Mouse (Mus musculus): Measurements from ENCODE around the gene Cplx3.

The Cplx3 gene

GRCm38 (mm10) chr9:57638651-57639459 is 32.8 kb upstream of the Cplx3 start:
- in situ Hi-C loops (cut with MboI, MseI), result no loop called here

GRCm38 (mm10) chr9:57637741-57638322 is 31.8 kb upstream of the Cplx3 start:
- in situ Hi-C loops (cut with MboI, MseI), result no loop called here

DNA sequence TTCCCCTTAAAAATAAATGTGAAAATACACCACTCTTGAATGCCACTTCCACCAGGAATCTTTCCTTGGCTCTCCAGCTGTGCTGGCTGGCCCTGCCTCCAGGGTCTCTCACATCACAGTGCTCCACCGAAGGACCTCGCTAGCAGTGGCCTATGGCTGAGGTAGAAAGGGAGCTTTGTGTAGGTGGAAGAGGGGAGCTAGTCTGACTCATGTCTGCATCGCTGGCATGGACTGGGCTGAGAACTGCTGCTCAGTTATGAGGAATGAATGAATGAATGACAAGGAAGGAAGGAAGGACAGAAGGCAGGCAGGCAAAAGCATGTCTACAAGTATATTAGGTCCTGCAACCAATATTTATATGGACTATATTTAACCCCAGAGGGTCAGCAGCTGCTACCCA is 31.2 kb upstream of the Cplx3 start:
- in situ Hi-C loops (cut with MboI, MseI), result no loop called here

DNA sequence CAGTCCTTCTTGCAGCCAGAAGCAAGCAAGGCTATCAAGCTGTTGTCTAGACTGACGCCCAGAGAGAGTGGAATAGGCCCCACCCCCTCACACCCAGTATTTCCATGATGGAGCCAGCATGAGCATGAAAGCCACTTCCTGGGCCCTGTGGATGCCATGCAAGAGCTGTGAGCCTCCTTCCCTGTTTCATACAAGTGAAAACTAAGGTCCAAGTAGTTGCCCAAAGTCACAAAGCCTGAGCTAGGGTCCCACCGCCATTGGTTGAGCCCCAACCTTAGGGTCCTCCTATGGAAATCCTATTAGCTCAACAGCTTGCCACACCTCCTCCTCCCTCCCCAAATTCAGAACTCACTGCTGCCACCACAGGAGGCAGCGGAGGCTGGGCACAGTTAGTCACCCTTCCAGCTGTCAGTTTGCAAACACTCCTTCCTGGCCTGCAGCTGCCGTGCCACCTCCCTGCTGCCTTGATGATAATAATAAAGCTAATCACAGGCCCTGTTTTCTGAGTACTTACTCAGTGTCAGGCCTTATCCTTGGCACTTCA is 27.5 kb upstream of the Cplx3 start:
- in situ Hi-C loops (cut with MboI, MseI), result no loop called here

DNA sequence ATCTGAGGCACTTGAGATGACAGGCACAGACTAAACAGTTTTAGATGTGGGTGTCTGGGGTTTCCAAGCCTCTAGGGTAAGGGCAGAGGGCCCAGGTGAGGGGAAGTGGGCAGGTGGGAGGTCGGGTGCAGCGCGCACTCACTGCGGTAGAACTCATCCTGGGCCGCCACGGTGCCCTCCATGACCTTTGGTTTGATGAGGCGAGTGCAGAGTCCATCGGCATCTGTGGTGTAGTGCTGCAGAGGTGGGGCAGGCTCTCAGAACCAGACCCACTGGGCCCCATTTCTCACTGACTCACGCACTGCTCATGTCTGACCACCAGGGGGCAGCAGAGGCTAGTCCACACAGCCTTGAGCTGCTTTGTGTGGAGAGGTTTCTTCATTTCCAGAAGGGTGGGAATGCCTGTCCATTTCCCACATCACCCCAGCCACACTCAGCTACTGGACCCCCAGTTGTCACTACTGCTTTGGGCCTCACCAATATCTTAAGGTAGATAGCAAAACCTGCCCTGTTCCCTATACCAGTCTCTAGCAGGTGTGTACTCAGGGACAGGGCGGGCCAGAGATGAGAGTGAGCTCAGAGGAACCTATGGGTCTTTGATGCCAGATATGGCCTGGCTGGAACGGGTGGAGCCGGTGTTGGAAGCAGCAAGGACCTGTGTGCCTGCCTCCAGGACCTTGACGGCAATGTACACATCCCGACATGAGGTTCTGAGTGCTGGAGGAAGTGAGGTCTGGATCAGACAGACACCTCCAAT is 23.2 kb upstream of the Cplx3 start:
- in situ Hi-C loops (cut with MboI, MseI), result no loop called here

DNA sequence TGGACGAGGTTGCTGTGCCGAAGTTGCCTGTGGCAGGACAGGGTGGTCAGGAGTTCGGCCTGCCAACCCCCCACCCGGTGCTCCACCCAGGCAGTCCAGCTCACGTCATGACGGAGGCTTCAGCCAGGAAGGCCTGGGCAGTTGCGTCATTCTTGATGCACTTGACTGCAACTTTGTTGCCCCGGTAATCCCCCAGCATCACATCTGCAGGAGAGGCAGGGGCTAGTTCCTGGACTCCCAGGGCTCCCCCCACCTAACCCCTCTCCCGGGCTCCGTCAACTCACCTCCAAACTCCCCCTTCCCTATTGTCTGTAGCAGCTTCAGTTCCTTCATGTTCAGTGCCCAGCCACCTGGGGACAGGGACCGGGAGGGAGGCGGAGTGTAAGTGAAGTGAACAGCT is 22.6 kb upstream of the Cplx3 start:
- in situ Hi-C loops (cut with MboI, MseI), result no loop called here

DNA sequence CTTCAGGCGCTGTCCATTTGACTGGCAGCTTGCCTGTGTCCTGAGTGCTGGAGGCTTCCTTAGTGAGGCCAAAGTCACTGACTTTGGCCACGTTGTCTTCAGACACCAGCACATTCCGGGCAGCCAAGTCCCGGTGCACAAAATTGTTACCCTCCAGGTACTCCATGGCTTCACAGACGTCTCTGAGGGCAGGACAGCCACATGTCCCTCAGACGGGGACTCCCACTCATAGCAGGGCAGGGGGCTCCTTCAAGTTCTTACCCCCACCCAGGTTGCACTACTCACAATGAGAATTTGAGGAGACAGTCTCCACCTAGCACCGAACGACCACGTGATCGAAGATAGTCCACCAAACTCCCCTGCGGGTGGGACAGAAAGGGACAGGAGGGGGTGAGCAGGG is 21.8 kb upstream of the Cplx3 start:
- in situ Hi-C loops (cut with MboI, MseI), result no loop called here

DNA sequence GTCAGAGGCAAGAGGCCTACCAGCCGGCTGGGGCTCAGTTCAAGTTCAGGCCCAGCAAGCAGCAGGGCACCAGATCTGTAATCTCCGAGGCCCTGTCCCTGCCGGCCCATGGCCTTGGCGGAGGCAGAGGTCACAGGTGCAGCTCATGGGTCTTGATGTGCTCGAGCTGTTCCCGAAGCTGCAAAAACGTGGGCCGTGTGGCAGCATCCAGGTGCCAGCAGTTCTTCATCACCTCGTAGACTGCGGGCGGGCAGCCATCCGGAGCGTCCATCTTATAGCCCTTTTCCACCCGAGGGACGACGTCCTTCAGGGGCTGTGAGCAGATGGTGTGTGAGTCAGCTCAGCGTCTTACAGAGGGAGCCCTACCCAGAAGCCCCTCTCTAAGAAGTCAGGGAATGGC is 21.1 kb upstream of the Cplx3 start:
- in situ Hi-C loops (cut with MboI, MseI), result no loop called here

- in situ Hi-C loops (cut with MboI, MseI), result no loop called here
Observed at GRCm38 (mm10) chr9:57625674-57626500, 19.8 kb upstream of the Cplx3 start.

DNA sequence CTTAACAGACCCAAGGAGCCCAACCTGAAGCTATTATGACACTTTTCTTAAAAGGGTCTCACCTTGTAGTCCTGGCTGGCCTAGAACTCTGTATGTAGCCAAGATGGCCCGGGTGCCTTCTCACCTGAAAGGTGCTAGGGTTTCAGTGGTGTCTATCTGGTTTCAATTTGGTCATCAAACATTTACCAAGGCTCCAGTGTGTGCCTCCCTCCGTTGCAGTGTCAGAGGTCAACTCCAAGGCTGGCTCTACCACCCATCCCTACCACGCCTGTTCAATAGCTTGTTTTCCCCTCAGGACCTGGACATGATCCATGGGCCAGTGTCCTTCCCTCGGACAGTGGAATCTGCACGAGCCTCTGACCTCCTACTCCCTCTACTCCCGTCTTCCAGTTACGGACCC is 18.2 kb upstream of the Cplx3 start:
- in situ Hi-C loops (cut with MboI, MseI), result no loop called here

DNA sequence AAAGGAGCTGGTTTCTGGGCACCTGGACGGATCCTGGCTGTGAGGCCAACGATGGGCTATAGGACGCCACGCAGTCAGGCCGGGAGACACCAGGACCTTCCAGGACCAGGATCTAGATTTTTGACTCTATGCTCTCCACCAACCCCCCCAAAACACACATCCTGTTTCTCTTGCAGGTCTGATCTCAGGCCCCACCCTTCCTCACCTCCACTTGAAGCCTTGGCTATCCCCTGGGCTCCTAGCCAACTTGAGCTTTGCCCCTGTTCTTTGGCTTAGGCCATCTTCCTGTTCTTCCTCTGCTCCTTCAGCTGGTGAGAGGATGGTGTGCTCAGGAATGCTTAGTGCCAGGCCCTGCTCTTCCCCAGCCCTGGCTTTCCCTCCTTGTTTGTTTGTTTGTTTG is 14.6 kb upstream of the Cplx3 start, which contains the start of gene Lman1l:
Gene Lman1l, minus strand, starts transcription at position 101 of the 400 bp plus-strand sequence.
- in situ Hi-C loops (cut with MboI, MseI), result no loop called here

- in situ Hi-C loops (cut with MboI, MseI), result no loop called here
Observed at GRCm38 (mm10) chr9:57618854-57619253, 12.8 kb upstream of the Cplx3 start.

DNA sequence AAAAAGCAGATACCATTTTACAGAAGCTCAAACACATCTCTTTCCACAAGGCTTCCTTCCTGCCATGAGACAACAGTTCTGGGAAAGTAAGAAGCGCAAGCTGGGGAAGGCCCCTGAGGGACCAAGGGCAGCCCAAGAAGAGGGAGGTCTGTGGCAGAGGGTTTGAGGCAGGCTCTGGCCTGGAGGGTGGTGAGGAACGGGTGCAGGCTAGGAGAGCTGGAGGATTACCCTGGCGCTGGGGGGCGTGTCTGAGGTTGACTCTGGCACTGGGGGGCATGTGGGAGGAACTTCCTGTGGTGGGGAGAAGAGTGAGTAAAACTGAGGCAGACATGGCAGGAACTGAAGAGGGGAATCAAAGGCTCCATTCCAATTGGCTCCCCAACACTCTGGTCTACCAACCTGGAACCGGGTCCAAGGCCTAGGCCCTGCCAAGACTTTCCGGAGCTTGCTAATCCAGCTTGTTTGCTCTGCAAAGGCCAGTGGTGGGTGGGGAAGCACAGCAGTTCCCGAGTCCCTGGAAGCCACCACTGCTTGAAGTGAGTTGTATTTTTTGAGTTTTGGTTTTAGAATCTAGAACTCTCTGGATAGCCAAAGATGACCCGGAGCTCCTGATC is 11.6 kb upstream of the Cplx3 start:
- in situ Hi-C loops (cut with MboI, MseI), result no loop called here

- in situ Hi-C loops (cut with MboI, MseI), result no loop called here
Observed at GRCm38 (mm10) chr9:57614786-57615185, 8.7 kb upstream of the Cplx3 start.

DNA sequence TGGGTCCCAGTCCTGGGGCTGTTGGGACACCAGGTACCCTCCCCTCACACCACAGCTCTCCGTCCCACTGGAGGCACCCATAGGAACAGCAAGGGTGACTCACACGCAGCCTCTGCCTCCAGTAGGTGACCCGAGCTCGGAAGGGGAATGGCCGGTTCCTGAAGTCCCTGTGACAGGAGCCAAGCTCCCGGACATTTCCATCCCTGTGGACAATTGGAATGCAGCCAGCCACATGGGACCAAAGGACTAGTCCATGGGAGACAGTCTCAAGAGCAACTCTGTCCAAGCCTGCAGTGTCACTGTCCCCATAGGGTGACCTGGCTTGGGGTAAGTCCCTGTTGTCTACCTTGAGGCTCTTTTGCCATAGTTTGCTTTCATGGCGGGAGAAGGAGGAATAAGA is 7.9 kb upstream of the Cplx3 start:
- in situ Hi-C loops (cut with MboI, MseI), result no loop called here

GRCm38 (mm10) chr9:57612587-57612986 is 6.5 kb upstream of the Cplx3 start:
- in situ Hi-C loops (cut with MboI, MseI), result no loop called here

DNA sequence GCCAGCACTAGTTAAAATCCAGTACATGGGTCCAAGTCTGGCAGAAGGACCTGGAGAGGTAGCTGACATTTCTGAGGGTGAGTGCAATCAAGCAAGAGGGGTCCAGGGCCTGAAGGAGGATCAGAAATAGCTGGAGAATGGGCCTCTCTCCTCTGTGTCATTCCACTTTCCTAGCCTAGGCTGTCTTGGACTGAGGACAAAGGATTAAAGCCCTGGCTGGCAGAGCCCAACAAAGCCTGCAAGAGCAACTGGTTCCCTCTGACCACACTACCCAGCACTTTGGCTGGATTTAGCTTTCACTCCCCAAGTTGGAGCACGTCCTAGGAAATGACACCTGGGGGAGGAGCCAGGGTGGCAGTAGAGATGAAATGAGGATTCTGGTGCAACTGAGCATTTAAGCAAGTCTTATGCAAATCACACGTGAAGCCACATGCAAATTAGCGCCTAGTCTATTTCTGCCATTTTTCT is 4.3 kb upstream of the Cplx3 start:
- in situ Hi-C loops (cut with MboI, MseI), result no loop called here

DNA sequence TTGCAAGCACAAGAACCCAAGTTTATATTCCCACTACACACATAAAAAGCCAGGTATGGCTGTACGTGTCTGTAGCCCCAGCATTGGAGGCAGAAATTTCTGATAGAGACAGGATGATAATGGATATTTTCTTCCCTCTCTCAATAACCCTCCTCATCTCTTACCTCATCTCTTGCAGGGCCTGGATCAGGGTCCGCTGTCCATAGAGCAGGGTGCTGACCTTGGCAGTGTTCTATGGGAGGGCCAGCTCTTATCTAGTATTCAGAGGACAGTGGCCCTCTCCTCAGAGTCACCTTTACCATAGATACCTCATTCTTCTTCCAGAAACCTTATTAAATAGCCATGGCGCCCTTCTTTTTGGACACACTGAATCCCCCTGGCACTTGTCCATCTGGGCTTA is 3.7 kb upstream of the Cplx3 start:
- in situ Hi-C loops (cut with MboI, MseI), result no loop called here

DNA sequence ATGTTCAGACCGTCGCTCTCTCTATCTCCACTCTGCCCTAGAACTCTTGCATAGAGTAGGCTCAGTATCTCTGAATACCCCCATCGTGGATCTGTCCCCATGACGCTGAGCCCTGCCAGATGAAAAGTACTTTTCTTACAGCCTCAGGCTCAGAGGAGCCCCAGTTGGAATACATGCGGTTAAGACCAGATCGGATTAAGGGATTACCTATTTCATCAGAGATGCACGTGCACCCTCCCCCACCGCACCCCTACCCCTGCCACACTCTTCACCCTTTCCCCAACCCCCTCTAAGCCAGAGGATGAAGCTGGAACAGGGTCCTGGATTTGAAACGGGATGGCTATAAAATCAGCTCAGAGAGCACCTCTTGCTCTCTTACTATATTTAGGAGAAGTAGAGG is 578 bp downstream of the Cplx3 start:
- in situ Hi-C loops (cut with MboI, MseI), result no loop called here

DNA sequence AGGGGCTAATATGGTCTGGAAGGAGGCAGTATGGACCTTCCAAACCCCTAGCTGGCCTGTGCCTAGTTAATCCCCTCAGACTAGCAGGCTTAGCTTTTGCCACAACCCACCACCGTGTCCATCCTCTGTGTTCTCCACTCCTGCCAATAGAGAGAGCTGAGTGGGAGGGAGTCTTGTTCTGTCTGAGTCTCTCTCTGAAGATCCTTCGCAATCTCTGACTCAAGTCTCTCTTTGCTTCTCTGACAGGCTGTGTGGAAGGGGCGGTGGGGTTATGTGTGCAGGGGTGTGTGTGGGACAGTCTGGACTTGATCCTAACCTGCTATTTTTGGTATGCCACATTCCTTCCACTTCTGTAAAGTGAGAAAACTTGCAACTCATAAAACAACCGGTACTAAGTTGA is 1.2 kb downstream of the Cplx3 start:
- in situ Hi-C loops (cut with MboI, MseI), result no loop called here

- in situ Hi-C loops (cut with MboI, MseI), result no loop called here
Observed at GRCm38 (mm10) chr9:57602098-57602497, 4.0 kb downstream of the Cplx3 start.
